Mouse (Mus musculus): ENCODE measurements around the gene Kcnv2. TPM values are rescaled to one million over a fixed set of nuclear protein-coding genes. Genes with fewer than 3 reads are reported as not detected.

The Kcnv2 gene
- total and polyA plus RNA-seq, 3 experiments = not detected

GRCm38 (mm10) chr19:27274382-27274781 is 48.0 kb upstream of the Kcnv2 start:
- Histone ChIP-seq H3K27me3 (replicated peaks) (no peaks in the 10 kb centered on the region), H3K79me2 (replicated peaks; ENCODE audit: control insufficient read depth, extremely low read depth, insufficient read depth, poor library complexity, severe bottlenecking) (no peaks in the 10 kb centered on the region), H3K36me3 (replicated peaks in 1 of 2; ENCODE audit: control insufficient read depth in 1 of 2, insufficient read depth in 1 of 2, low read length in 1 of 2) (no peaks in the 10 kb centered on the region), H3K27ac (ENCODE audit: insufficient read depth, low read depth) (no peak overlapping the region), H3K4me2 (ENCODE audit: insufficient read depth, low read depth, poor library complexity, severe bottlenecking) (no peak overlapping the region), H3K4me1 (ENCODE audit: control insufficient read depth in 1 of 2, insufficient read depth in 2 of 2) (no peaks in the 10 kb centered on the region), H3K9me3 (replicated peaks; ENCODE audit: low read length) (no peaks in the 10 kb centered on the region), H3K9ac (ENCODE audit: insufficient read depth, low read depth) (no peak overlapping the region), H3K4me3 (replicated peaks in 1 of 3; ENCODE audit: low read depth in 2 of 3, low read length in 2 of 3, poor library complexity in 1 of 3) (no peak overlapping the region)
- no peak for DNase-seq (ENCODE audit: extremely low read depth)
- no peak for TF ChIP-seq MYC (IDR thresholded peaks at IDR 0.05; ENCODE audit: low read depth, low read length)
- TF ChIP-seq UBTF (IDR thresholded peaks at IDR 0.05; ENCODE audit: low read depth, low read length) = no peak
- no peak for TF ChIP-seq ZMIZ1 (IDR thresholded peaks at IDR 0.05; ENCODE audit: low read depth, low read length)
- no peak for TF ChIP-seq PAX5 (IDR thresholded peaks at IDR 0.05; ENCODE audit: low read length)
- no peak for TF ChIP-seq SMC3 (IDR thresholded peaks at IDR 0.05; ENCODE audit: low read depth, low read length)
- TF ChIP-seq USF2 (conservative IDR thresholded peaks at IDR 0.05; ENCODE audit: low read depth, low read length) = no peak
- no peak for TF ChIP-seq GABPA (IDR thresholded peaks at IDR 0.05; ENCODE audit: insufficient replicate concordance, low read depth, low read length)
- dilution Hi-C loops (cut with MboI; ENCODE audit: extremely low pct_ligation_motif_present, extremely low pct_unique_long_range_greater_than_20kb, low sequenced_read_pairs) (no loop called here), in situ Hi-C loops (cut with MboI; ENCODE audit: low pct_ligation_motif_present, low pct_unique_long_range_greater_than_20kb, low sequenced_read_pairs) (no loop called here)

GRCm38 (mm10) chr19:27279174-27279573 is 43.2 kb upstream of the Kcnv2 start:
- no peak overlapping the region for H3K4me2 ChIP-seq (ENCODE audit: insufficient read depth, low read depth, poor library complexity, severe bottlenecking)
- in situ Hi-C loops (cut with MboI; ENCODE audit: low pct_ligation_motif_present, low pct_unique_long_range_greater_than_20kb, low sequenced_read_pairs) (no loop called here), dilution Hi-C loops (cut with MboI; ENCODE audit: extremely low pct_ligation_motif_present, extremely low pct_unique_long_range_greater_than_20kb, low sequenced_read_pairs) (no loop called here)
- no peaks in the 10 kb centered on the region for H3K9me3 ChIP-seq (replicated peaks; ENCODE audit: low read length)
- no peak overlapping the region for H3K4me3 ChIP-seq (replicated peaks in 1 of 3; ENCODE audit: low read depth in 2 of 3, low read length in 2 of 3, poor library complexity in 1 of 3)
- no peak for DNase-seq (ENCODE audit: extremely low read depth)
- H3K4me1 ChIP-seq (ENCODE audit: control insufficient read depth in 1 of 2, insufficient read depth in 2 of 2) = no peaks in the 10 kb centered on the region
- no peak overlapping the region for H3K27ac ChIP-seq (ENCODE audit: insufficient read depth, low read depth)
- no peaks in the 10 kb centered on the region for H3K79me2 ChIP-seq (replicated peaks; ENCODE audit: control insufficient read depth, extremely low read depth, insufficient read depth, poor library complexity, severe bottlenecking)
- no peaks in the 10 kb centered on the region for H3K36me3 ChIP-seq (replicated peaks in 1 of 2; ENCODE audit: control insufficient read depth in 1 of 2, insufficient read depth in 1 of 2, low read length in 1 of 2)
- no peak overlapping the region for H3K9ac ChIP-seq (ENCODE audit: insufficient read depth, low read depth)
- H3K27me3 ChIP-seq (replicated peaks) = no peaks in the 10 kb centered on the region
- TF ChIP-seq SIN3A (IDR thresholded peaks at IDR 0.05; ENCODE audit: low read length) (no peak), ETS1 (conservative IDR thresholded peaks at IDR 0.05; ENCODE audit: low read depth, low read length) (no peak), CHD1 (IDR thresholded peaks at IDR 0.05; ENCODE audit: low read depth, low read length) (no peak), EP300 (IDR thresholded peaks at IDR 0.05; ENCODE audit: low read length) (no peak), JUN (IDR thresholded peaks at IDR 0.05; ENCODE audit: insufficient read depth, low read depth, low read length) (no peak), USF1 (IDR thresholded peaks at IDR 0.05; ENCODE audit: low read depth, low read length) (no peak), BHLHE40 (IDR thresholded peaks at IDR 0.05; ENCODE audit: low read depth, low read length) (no peak), E2F4 (IDR thresholded peaks at IDR 0.05; ENCODE audit: insufficient replicate concordance, low read depth, low read length) (no peak), PAX5 (IDR thresholded peaks at IDR 0.05; ENCODE audit: low read length) (no peak), ZC3H11A (IDR thresholded peaks at IDR 0.05; ENCODE audit: low read depth, low read length) (no peak), RAD21 (IDR thresholded peaks at IDR 0.05; ENCODE audit: low read depth, low read length) (no peak), ZKSCAN1 (IDR thresholded peaks at IDR 0.05; ENCODE audit: borderline replicate concordance, low read depth, low read length) (no peak), NRF1 (IDR thresholded peaks at IDR 0.05; ENCODE audit: low read depth, low read length) (no peak), NELFE (IDR thresholded peaks at IDR 0.05; ENCODE audit: low read depth, low read length) (no peak), HCFC1 (IDR thresholded peaks at IDR 0.05; ENCODE audit: low read depth, low read length) (no peak)

Data from CH12.LX (cell line).